Mouse (Mus musculus) intestine, embryonic 15.5 days (tissue): ENCODE measurements around the gene Olfr1391. TPM values are rescaled to one million over a fixed set of nuclear protein-coding genes. Genes with fewer than 3 reads are reported as not detected.
"Not testable (repeated sequence)": the region's sequence is repeated elsewhere in the genome, so short reads cannot be mapped to it uniquely, and the experiment has no call there.

Experiments used
- ATAC-seq: fragments of 200-750 bp; cut with Nextera tagmentation; 2 replicates; pipeline ENCODE4 v1.8.0; 2017; ENCODE audit warnings: moderate TSS enrichment, moderate library complexity
- H3K27ac ChIP-seq: fragments of 300-500 bp; sonication (generic); 2 replicates; pipeline ENCODE4 v1.5.1; 2015; ENCODE audit warnings: mild to moderate bottlenecking, inconsistent platforms
- H3K27me3 ChIP-seq: fragments of 300-500 bp; sonication (generic); replicated peaks from 2 replicates; pipeline ENCODE4 v1.6.1; 2015; ENCODE audit warnings: inconsistent platforms
- H3K36me3 ChIP-seq: fragments of 300-500 bp; sonication (generic); 2 replicates; pipeline ENCODE4 v1.6.1; 2015; ENCODE audit warnings: inconsistent platforms
- H3K4me1 ChIP-seq: fragments of 300-500 bp; sonication (generic); replicated peaks from 2 replicates; pipeline ENCODE4 v1.6.1; 2015; ENCODE audit warnings: inconsistent platforms
- H3K4me2 ChIP-seq: fragments of 300-500 bp; sonication (generic); replicated peaks from 2 replicates; pipeline ENCODE4 v1.6.1; 2015; ENCODE audit warnings: mild to moderate bottlenecking, inconsistent platforms
- H3K4me3 ChIP-seq: fragments of 300-500 bp; sonication (generic); replicated peaks from 2 replicates; pipeline ENCODE4 v1.5.1; 2015; ENCODE audit warnings: inconsistent platforms
- H3K9ac ChIP-seq: fragments of 300-500 bp; sonication (generic); 2 replicates; pipeline ENCODE4 v1.6.1; 2015; ENCODE audit warnings: inconsistent platforms
- H3K9me3 ChIP-seq: fragments of 300-500 bp; sonication (generic); 2 replicates; pipeline ENCODE4 v1.6.1; 2016; ENCODE audit warnings: inconsistent platforms
- WGBS: fragments of 180-500 bp; shearing (Covaris S2); methylation state at CpG from one replicate; pipeline ENCODE4 v1.1.7; 2015; 5-methylcytosine and 5-hydroxymethylcytosine counted together
- polyA plus RNA-seq: library from polyadenylated mRNA; unstranded; fragments of >200 nt; fragmentation: Nextera tagmentation; extraction: Ambion mirVana; gene quantifications from 2 replicates; pipeline ENCODE4 v1.2.1, GENCODE M21; 2015

Gene Olfr1391
- polyA plus RNA-seq = not detected in 2 replicates

DNA sequence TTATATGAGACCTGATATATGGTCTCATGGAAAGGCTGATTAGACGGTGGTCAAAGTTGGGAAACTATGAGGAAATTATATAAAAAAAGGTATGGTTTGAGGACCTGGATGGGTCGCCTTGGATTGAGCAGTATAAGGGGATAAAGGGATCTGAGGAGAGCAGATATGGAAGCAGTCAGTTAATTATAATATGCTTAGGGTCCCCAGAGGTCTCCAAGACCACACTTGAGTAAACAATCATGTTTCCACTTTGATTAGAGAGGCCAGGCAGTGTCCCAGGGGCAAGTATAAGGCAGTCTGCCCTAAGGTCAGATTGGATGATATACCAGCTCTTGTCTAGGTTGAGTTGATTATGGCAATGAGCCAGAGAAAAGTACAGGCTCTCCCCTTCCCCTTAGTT lies at the start of gene Olfr1391:
Gene Olfr1391 (plus strand): TSS at position 301 of the 400 bp plus-strand sequence.
- H3K4me3 ChIP-seq = no peak within 1 kb of the TSS
- no peak within 1 kb of the TSS for H3K9ac ChIP-seq
- no peak within 1 kb of the TSS for H3K27ac ChIP-seq
- no peaks in the 10 kb centered on the region for H3K27me3 ChIP-seq
- no peaks in the 10 kb centered on the region for H3K36me3 ChIP-seq
- H3K4me1 ChIP-seq = no peaks in the 10 kb centered on the region
- H3K4me2 ChIP-seq = no peak within 1 kb of the TSS
- 59% methylated on average over 2 of the region's 2 CpGs for WGBS
- no peaks in the 10 kb centered on the region for H3K9me3 ChIP-seq
- ATAC-seq = no peak

- WGBS = 68% methylated on average over 11 of the region's 11 CpGs
- H3K4me3 ChIP-seq = no peak overlapping the region
- no peak overlapping the region for H3K9ac ChIP-seq
- H3K9me3 ChIP-seq = no peaks in the 10 kb centered on the region
- no peak overlapping the region for H3K4me2 ChIP-seq
- no peaks in the 10 kb centered on the region for H3K4me1 ChIP-seq
- no peaks in the 10 kb centered on the region for H3K27me3 ChIP-seq
- no peaks in the 10 kb centered on the region for H3K36me3 ChIP-seq
- ATAC-seq = no peak
- H3K27ac ChIP-seq = no peak overlapping the region
Observed at GRCm38 (mm10) chr11:49273834-49274519, 48.6 kb upstream of the Olfr1391 start.

DNA sequence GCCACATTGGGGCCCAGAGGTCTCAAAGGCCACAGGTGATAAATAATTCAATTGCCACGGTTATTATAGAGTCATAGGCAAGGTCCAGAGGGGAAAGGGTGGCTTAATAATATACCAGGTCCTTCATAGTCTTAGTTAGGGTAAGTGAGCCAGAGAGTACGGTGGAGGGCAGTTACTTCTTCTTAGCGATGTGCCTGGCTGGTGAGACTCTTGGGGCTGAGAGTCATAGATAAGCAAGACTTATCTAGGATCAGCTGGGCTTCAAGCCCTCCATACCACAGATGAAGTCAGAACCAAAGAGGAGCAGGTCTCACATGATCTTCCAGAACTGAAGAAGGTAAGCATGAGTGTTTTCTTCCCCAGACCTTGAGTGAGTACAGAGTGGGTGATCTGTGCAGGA lies 44.3 kb upstream of the Olfr1391 start, which contains the start of gene Olfr1393:
Gene Olfr1393 (plus strand): TSS at position 83 of the 400 bp plus-strand sequence.
- Histone ChIP-seq H3K4me1 (no peaks in the 10 kb centered on the region), H3K36me3 (no peaks in the 10 kb centered on the region), H3K9ac (no peak within 1 kb of the TSS), H3K27me3 (no peaks in the 10 kb centered on the region), H3K27ac (no peak within 1 kb of the TSS), H3K4me2 (no peak within 1 kb of the TSS), H3K4me3 (no peak within 1 kb of the TSS), H3K9me3 (no peaks in the 10 kb centered on the region)
- 82% methylated on average over 3 of the region's 3 CpGs for WGBS
- no peak for ATAC-seq

GRCm38 (mm10) chr11:49284982-49285381 lies 37.6 kb upstream of the Olfr1391 start, which contains the start of gene Olfr1392:
Olfr1392 (plus strand) TSS chr11:49285282.
- H3K36me3 ChIP-seq, H3K27ac ChIP-seq, H3K9me3 ChIP-seq, ATAC-seq, H3K27me3 ChIP-seq, H3K4me2 ChIP-seq, H3K9ac ChIP-seq, H3K4me1 ChIP-seq, H3K4me3 ChIP-seq: not testable (repeated sequence)
- WGBS = 39% methylated on average over 1 of the region's 1 CpGs

- Histone ChIP-seq H3K27me3 (no peaks in the 10 kb centered on the region), H3K4me3 (no peak overlapping the region), H3K4me1 (no peaks in the 10 kb centered on the region), H3K9ac (no peak overlapping the region), H3K27ac (no peak overlapping the region), H3K36me3 (no peaks in the 10 kb centered on the region), H3K9me3 (no peaks in the 10 kb centered on the region), H3K4me2 (no peak overlapping the region)
- WGBS = 52% methylated on average over 2 of the region's 2 CpGs
- no peak for ATAC-seq
Observed at GRCm38 (mm10) chr11:49287251-49287650, 35.3 kb upstream of the Olfr1391 start.

GRCm38 (mm10) chr11:49292777-49293176 lies 29.8 kb upstream of the Olfr1391 start:
- H3K4me3 ChIP-seq = no peak overlapping the region
- H3K9me3 ChIP-seq = no peaks in the 10 kb centered on the region
- H3K4me2 ChIP-seq = no peak overlapping the region
- no peaks in the 10 kb centered on the region for H3K27me3 ChIP-seq
- no peak overlapping the region for H3K27ac ChIP-seq
- H3K4me1 ChIP-seq = no peaks in the 10 kb centered on the region
- no peak overlapping the region for H3K9ac ChIP-seq
- H3K36me3 ChIP-seq = no peaks in the 10 kb centered on the region
- WGBS = 67% methylated on average over 3 of the region's 3 CpGs
- no peak for ATAC-seq

- Histone ChIP-seq H3K4me3 (no peak within 1 kb of the TSS), H3K36me3 (no peaks in the 10 kb centered on the region), H3K27ac (no peak within 1 kb of the TSS), H3K9me3 (no peaks in the 10 kb centered on the region), H3K9ac (no peak within 1 kb of the TSS), H3K4me2 (no peak within 1 kb of the TSS), H3K4me1 (no peaks in the 10 kb centered on the region), H3K27me3 (no peaks in the 10 kb centered on the region)
- no peak for ATAC-seq
Observed at GRCm38 (mm10) chr11:49304441-49304840, 18.1 kb upstream of the Olfr1391 start, which contains the start of gene Olfr10. Olfr10 (plus strand) TSS chr11:49304741.

GRCm38 (mm10) chr11:49308547-49308946 lies 14.0 kb upstream of the Olfr1391 start:
- not testable (repeated sequence) for H3K9ac ChIP-seq, H3K36me3 ChIP-seq, H3K27me3 ChIP-seq, ATAC-seq, H3K4me3 ChIP-seq, H3K4me1 ChIP-seq, H3K4me2 ChIP-seq, H3K27ac ChIP-seq, H3K9me3 ChIP-seq
- WGBS = 70% methylated on average over 5 of the region's 5 CpGs

DNA sequence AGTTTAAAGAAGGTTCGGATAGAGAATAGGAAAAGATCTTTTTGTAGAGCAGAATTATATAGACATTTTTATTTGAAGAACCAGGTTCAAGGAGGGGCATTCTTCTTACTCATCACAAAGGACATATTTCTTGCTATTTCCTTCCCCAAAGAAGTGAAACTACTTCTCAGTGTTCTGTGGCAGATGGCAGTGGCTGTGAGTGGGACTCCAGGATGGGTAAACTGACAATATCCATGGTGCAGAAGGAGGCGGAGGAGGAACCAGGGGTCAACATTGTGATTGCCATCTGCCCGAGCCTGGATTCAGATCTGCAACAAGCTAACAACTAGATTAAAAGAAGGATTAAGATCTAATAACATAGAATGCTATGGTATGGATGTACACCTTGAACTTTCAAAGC lies 4.2 kb downstream of the Olfr1391 start:
- Histone ChIP-seq H3K4me1 (no peaks in the 10 kb centered on the region), H3K27me3 (no peaks in the 10 kb centered on the region), H3K36me3 (no peaks in the 10 kb centered on the region), H3K9me3 (no peaks in the 10 kb centered on the region), H3K4me2 (no peak overlapping the region), H3K4me3 (no peak overlapping the region), H3K9ac (no peak overlapping the region), H3K27ac (no peak overlapping the region)
- 77% methylated on average over 3 of the region's 3 CpGs for WGBS
- ATAC-seq = no peak

GRCm38 (mm10) chr11:49329686-49330085 lies 7.1 kb downstream of the Olfr1391 start:
- Histone ChIP-seq H3K4me2 (no peak overlapping the region), H3K27ac (no peak overlapping the region), H3K9me3 (no peaks in the 10 kb centered on the region), H3K36me3 (no peaks in the 10 kb centered on the region), H3K9ac (no peak overlapping the region), H3K4me3 (no peak overlapping the region), H3K4me1 (no peaks in the 10 kb centered on the region), H3K27me3 (no peaks in the 10 kb centered on the region)
- WGBS = 63% methylated on average over 1 of the region's 1 CpGs
- no peak for ATAC-seq

DNA sequence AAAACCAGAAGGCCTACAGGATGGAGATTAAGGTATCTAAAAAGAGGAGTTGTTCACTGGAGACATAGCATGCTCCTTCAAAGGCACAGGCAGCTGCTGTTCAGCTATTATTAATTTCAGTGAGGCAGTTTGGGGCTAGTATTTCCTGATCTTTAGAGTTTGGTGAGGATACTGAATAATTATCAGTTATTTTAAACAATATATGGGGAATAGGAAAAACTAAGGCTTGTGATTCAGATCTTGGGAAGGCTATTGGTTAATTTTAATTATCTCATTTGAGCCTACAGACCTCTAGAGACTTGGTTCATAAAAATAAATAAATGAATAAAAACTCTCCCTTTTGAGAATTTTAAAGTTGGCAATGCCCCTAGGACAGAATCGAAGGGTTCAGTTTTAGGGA lies 12.3 kb downstream of the Olfr1391 start, which contains the start of gene Olfr1390:
Gene Olfr1390 (plus strand): TSS at position 301 of the 400 bp plus-strand sequence.
- Histone ChIP-seq H3K27ac (no peak within 1 kb of the TSS), H3K4me3 (no peak within 1 kb of the TSS), H3K36me3 (no peaks in the 10 kb centered on the region), H3K27me3 (no peaks in the 10 kb centered on the region), H3K4me2 (no peak within 1 kb of the TSS), H3K9ac (no peak within 1 kb of the TSS), H3K4me1 (no peaks in the 10 kb centered on the region), H3K9me3 (no peaks in the 10 kb centered on the region)
- ATAC-seq = no peak
- 85% methylated on average over 1 of the region's 1 CpGs for WGBS

DNA sequence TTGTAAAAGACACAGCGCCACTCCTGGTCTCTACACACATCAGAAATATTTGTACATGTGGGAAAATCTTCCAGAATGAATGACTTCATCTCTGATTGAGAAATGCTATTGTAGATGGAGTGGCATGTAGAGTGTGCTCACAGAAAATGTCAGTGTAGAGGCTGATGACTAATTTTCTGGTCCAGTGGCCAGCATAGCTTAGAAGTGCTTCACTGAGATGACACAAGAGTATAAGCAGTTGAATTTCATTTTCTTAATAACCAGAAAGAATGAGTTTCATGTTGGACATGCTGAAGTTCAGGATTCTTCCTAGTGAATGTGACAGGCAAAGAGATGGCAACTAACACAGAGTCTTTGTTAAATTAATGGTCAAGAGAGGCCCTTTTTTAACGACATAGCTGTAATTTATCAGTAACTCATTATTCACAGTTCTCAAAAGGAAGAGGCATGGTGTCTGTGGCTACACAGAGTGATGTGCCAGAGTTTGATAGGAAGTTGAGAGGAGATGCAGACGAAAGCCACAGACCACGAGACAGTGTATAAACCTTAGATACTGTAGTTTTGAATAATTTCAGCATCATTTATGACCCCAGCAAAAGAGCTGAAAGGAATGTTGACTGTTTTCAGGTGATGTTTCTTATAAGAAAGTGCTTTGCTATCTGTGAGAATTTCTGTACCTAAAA lies 14.7 kb downstream of the Olfr1391 start:
- H3K27ac ChIP-seq = no peak overlapping the region
- H3K9me3 ChIP-seq = no peaks in the 10 kb centered on the region
- no peak for ATAC-seq
- no peaks in the 10 kb centered on the region for H3K4me1 ChIP-seq
- H3K27me3 ChIP-seq = no peaks in the 10 kb centered on the region
- H3K4me3 ChIP-seq = no peak overlapping the region
- no peak overlapping the region for H3K4me2 ChIP-seq
- H3K36me3 ChIP-seq = no peaks in the 10 kb centered on the region
- no peak overlapping the region for H3K9ac ChIP-seq
- WGBS = 60% methylated on average over 4 of the region's 4 CpGs
